Mouse (Mus musculus) erythroid progenitor cell, adult 5-6 weeks (primary cell): ENCODE results near the gene Eif2ak4. TPM values are rescaled to one million over a fixed set of nuclear protein-coding genes. Genes with fewer than 3 reads are reported as not detected.

Experiments
- ATAC-seq: replicated peaks from 2 replicates; pipeline ENCODE4 v1.8.0; 2016; ENCODE audit warnings: moderate number of reproducible peaks, mild to moderate bottlenecking, moderate TSS enrichment, inconsistent platforms; ENCODE audit not compliant: poor library complexity, low FRiP score, severe bottlenecking
- total RNA-seq, 2 experiments: library from RNA; stranded (forward) in 1 of 2; stranded (reverse) in 1 of 2; fragments of 150-400 nt in 1 of 2; fragments of 186-747, 209-891 nt in 1 of 2; gene quantifications; 2 replicates each; pipeline versions ENCODE4 v1.2.3 to v1.2.4; 2015 to 2017; ENCODE audit warnings: low replicate concordance in 2 of 2

Eif2ak4 gene
- total RNA-seq (2015; ENCODE audit: low replicate concordance) (3.2 and 3.4 TPM in 2 replicates), total RNA-seq (2017; ENCODE audit: low replicate concordance) (4.6 and 12.7 TPM in 2 replicates)

DNA sequence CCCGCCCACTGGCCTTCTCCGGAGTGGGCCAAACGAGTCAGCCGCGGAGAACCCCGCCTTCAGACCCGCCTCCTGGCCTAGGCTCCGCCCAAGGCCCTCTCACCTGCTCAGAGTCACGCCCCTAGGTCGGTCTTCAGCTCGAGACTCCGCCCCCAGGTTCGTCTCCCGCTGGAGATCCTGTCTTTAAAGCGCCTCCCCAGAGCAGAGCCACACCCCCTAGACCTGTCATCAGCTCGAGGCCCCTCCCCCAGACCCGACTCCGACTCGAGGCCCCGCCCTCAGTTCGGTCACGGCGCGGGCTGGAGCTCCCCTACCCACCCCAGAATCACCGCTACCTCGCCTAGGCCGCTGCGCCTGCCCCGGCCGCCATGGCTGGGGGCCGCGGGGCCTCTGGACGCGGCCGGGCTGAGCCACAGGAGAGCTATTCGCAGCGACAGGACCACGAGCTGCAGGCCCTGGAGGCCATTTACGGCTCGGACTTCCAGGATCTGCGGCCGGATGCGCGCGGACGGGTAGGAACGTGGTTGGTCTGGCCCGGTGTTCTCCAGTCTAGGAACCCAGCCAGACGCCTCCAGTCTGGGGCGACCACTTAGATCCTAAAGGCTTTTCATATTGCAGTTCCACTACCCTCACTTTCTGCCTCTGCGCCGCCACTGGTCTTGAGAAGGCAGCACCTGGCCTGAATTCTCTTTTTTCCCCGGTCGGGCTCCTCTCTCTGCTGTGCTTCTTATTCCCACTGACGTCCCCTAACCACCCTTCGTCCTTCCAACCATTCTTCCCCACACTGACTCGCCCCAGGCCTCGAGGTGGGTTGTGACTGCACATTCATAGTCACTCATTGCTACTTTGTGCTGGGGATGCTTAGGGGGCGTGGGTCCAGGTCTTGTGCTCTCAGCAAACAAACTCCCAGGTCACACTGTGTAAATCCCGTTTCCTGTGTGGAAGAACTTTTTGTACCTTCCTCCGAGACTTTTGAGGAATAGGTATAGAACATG lies at the start of gene Eif2ak4:
Eif2ak4 (plus strand) TSS at position 278 of the 995 bp plus-strand sequence.
- ATAC-seq, result peak; percentile 97

DNA sequence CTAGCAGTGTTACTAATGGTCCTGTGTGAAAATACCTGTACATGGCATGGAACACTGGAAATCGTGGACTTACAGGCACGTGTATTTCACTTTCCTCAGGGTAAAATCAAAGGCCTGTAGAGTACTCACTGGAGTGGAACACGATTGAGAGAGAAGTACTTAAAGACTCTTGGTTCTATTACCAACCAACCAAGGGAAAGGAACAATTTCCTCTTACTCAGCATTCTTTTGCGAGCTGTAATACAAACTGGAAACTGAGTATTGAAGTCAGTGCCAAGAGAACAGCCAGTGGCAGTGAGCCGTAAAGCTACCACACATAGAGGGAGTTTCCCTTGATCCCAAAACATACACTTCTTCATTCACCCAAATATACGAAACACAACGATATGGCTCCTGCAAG lies 47.1 kb upstream of the Eif2ak4 start:
- no peak for ATAC-seq

DNA sequence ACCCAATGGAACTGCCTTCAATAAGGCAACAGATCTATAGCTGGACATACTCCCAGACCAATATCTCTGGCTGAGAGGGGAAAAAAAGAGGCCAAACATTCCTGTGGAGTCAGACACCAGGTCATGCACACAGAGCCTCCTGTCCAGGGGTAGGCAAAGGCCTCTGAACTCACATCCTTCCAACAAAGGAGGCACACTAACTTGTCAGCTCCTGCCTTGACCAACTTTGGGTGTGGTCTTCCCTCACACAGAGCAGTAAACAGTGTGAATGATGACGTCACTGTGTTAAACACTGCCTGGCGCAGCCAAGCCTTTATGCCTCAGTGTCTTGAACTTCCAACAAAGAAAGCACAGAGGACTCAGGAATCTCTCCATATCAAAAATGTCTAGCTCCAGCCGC lies 44.5 kb upstream of the Eif2ak4 start:
- no peak for ATAC-seq

DNA sequence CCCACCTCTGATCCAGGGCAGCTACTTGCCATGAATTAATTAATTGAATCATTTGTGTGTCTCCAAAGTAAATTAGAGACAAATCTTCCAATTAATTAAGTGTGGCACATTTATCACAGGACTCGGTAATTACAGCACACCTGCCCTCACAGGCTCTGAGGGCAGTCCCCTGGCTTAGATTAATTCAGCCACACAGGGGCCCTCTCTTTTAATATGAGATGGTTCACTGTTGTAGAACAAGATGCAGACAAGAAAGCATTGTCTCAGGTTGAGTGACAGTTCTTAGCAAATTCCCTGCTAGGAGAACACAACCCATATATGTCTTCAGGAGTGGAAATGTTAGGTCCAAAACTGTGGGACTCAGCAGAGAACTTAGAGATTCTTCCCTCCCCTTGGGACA lies 42.9 kb upstream of the Eif2ak4 start:
- no peak for ATAC-seq

DNA sequence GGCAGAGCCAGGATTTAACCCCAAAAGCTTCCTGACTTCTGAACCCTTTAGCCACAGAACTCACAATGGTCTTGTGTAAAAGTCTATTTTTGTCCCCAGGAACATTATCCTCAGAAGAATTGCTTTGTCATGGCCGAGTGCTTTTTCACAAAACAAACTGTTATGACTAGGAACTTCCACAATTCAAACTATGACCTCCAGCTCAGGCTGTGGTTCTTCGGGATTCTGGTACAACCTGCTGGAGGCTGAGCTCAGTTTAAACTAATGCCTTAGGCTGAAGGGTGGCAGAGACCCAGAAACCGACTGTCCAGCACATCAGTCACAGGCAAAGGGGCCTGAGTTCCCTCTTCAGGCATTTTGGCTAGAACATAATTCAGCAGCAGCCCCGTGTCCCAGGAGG lies 34.9 kb upstream of the Eif2ak4 start:
- ATAC-seq, result no peak

DNA sequence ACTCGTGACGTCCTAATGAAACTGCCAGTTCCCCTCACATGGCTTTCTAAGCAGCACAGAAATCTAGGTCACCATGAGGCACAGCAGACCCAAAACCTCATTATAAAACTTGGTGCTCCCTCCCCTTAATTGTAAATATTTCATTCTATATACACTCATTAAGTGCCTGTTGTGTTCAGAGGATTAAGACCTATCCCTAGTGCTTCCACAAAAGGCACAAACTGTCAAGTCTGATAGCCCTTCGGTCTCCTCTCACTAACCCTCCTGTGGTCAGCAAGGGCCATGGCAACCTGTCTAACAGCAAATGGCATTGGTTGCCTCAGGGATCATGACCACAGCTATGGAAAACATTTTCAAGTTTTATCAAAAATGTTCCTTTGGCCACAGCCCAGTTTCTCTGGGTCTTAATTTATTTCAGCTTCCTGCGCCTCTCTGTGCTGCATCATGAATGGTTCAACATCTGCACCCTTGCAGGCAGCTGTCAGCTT lies 34.5 kb upstream of the Eif2ak4 start:
- no peak for ATAC-seq

DNA sequence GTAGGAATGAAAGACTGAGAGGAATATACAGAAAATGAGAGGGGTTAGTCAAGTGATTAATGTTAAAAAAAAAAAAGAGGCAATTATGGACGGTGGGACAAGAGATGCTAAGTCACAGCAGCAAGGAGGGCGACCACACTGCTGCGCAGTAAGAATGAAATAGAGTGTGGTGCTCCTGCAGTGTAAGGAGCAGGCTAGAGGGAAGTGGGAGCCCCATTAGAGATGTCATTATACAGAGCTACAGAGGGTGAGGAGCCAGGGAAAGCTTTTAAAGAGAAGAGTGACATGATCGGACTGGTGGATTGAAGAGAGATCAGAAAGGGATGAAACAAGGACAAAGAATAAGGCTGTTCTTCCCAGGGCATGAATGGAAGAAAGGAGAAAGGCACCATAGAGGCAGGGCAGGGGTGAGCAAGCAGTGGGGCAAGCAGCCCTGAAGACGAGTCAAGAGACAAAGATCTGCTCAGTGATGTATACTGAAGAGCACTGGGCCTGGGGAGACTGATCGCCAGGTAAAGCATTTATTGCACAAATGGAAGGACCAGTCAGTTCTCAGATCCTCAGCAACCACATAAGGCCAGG lies 33.2 kb upstream of the Eif2ak4 start:
- ATAC-seq, result no peak

DNA sequence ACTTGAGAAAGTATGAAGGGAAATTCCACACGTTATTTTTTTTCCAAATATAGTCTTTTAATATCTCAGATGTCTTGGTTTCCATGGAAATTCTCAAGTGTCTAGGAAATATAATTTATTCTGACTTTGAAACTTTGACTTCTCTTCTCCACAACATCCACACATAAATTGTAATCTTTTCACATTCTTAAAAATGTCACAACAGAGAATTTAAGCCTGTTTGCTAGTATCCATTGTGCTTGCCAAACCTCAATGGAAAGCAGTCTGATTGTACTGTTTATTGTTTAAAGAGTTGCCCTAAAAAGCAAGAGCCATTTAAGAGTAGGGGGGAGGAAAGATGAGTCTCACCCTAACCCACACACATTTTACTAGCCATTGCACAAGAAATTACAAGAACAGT lies 16.6 kb upstream of the Eif2ak4 start:
- no peak for ATAC-seq

DNA sequence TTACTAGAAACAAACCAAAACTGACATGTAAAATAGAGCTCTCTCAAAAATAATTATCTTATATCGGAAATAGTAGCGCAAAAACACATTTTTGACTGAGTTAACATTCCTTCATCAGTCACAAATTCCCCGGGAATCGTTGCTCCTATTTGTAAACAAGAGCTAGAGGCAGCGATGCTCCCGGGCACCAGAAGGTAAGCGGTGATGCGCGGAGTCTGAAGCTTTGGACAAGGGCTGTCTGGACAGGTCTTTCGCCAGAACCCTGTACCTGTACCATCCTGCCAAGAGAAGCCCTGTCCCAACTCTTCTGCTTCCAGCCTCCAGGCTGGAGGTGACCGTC lies 15.9 kb upstream of the Eif2ak4 start:
- no peak for ATAC-seq

DNA sequence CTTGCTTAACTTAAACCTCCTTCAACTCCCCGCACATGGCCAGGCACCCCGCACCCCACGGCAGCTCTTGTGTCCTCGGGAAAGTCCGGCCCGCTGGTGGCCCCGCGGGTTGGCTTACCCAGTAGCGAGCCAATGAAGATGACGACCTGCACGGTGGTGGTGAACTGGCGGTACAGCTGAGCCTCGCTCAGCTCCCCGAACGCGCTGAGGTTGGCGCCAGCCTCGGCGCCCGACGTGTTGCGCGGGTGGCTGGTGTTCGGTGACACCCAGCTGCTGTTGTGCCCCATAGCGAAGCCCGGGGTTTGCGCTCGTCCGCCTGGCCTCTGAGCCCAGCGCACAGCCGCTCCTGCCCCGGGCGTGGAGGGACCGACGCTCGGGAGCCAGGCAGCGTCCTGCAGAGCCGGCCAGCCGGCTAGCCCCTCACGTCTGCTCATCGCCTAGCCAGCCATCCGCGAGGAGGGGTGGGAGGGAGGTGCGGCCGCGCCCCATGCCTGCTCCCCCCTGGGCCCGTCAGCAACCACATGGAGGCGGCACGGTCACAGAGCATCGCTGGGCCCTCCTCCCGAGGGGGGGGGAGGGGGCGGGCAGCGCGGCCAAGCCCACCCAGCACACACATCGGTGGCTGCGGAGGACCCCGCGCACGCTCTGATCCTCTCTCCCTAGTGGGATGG lies 15.4 kb upstream of the Eif2ak4 start, which contains the start of gene Gpr176:
Gpr176 (minus strand) TSS at position 519 of the 671 bp plus-strand sequence.
- no peak for ATAC-seq

DNA sequence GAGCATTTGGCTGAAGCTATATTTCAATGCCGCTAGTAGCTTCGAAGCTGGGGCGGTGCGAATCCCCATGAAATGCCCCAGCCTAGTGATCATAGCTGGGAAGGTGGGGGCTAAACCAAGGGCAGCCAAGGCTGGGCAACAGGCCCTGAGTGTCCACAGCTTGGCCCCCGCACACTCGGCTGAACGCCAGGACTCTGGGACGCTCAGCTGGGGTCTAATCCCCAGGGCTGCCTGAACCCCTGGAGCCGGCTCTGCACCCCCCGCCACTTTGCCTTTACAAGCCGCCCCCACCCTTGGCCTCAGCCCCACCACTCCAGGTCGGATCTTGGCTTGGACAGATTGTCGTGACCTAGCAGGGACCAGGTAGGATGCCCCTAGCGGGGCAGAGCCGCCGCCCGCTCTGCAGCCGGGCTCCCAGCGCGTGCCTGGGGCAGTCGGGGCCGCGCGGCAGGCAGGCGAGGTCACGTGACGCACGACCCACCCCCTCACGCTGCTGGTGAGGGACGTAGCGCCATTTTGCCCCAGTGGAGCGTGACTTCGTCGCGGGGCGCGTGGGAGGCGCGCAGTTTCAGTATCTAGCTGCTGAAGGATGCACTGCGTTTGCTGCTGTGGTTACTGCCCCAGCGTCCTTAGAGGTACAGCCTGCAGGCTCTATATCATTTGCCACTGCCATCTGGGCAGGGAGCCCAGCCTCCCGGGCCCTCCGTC lies 14.7 kb upstream of the Eif2ak4 start:
- ATAC-seq, result no peak

DNA sequence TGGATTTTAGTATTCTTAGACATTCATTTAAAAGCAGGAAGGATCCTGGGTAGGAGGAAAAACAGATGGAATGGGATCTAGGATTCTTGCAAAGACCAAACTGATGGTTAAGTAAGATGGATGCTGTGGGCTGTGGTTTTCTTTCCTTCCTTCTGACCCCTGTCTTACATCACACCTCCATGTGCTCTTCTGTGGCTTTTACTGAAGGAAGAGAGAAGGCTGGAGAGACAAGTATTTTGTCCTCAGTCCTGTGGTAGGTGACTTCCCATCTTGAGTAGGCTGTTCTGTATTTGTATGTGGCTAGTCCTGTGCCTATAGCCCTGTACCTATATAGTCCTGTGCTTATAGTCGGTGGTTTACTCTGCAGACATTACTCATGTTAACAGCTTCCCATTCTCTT lies 12.9 kb upstream of the Eif2ak4 start:
- ATAC-seq, result no peak

DNA sequence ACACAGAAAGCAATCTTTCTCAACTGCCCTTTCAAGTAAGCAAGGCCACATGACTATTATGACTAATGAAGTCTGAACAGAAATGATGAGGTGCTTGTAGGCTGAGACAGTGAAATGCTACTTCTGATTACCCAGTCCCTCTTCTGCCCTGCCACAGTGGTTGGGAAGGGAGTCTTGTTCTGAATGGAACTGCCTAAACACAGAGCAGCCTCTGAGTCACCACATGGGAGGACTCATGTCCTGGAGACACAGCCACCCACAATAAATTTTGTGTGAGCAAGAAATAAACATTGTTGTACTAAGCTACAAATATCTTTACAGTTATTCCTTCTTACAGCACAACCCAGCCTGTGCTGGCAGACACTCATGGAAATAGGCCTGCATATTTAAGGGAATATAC lies 12.5 kb upstream of the Eif2ak4 start:
- no peak for ATAC-seq

DNA sequence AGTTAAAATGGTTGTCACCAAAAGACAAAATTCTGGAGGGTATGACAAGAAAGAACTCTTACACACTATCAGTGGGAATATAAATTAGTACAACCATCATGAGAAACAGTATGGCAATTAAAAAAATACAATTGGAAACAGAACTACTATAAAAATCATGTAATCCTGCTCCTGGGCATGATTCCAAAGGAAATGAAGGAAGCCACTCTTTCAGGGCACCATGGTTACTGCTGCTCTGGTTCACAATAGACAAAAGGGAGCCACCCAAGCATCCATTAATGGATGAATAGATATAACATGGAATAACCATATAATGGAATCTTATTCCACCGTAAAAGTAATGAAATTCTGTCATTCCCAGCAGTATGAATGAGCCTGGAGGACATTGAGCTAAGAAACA lies 8.7 kb upstream of the Eif2ak4 start:
- no peak for ATAC-seq

DNA sequence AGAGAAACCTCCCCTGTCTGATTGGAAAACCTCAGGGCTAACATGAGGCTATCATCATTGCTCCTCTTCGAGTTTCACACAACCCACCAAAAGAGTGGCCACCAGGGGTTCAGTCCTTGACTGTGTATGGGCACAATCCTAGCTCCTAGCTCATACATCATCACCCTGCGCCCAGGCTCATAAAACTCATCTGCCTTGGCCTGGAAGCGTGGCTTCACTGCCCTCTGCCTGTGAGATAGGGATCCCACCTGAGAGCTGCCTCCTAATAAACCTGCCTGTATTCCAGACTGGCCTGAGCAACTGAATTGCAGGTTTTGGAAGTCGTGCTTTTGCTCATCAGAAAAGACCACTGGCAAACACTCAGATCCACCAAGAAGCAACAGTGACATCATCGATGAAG lies 5.0 kb upstream of the Eif2ak4 start:
- no peak for ATAC-seq

DNA sequence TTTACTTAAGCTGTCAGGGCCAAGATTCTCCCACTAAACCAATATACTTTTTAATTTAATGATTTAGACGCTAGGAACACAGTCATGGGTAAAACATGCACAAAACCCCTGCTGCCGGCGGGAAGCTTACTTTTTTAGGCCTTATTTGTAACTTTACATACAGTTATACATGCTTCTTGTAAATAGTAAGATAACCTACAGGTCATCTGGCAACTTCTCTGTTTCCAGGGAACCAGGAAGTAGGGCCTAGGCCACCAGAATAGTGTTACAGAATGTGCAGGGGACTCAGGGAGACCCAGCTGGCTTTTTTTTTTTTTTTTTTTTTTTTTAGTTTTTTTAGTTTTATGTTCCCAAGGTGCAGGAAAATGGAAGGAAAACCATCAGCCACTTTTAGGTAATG lies 1.2 kb downstream of the Eif2ak4 start:
- ATAC-seq, result no peak

DNA sequence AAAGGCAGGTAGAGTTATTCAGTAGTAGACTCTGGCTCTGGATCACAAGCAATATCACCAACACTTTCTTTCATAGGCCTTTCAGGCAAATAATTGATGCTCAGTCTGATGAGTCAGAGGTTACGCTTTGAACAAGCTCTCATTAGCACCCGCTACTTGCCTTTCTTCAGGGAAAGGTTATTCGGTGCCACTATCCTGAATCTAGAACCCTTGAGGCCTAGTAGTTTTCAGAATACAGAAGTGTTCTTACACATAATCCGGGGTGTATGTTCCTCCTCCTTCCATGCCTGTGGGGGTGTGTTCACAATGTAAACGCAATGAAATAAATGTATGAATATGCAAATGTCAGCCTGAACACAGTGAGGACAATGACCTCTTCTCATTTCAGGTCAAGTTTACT lies 1.7 kb downstream of the Eif2ak4 start:
- ATAC-seq, result no peak

DNA sequence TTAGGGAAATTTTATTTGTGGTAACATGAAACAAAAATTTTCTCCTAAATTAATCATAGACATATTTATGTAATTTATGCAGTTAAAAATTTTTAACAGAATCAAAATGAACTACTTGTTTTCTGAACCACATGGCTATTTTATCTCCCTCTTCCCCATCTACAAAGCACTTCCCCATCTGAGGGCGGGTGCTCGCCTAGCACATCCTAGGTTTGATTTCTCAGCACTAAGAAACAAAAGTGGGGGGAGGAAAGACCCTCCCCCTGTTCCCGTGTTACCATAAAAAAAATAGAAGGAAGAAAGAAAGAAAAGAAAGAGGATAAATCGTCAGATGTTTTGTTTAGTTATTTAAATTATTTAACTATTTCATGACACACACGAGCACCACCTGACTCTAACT lies 2.8 kb downstream of the Eif2ak4 start:
- no peak for ATAC-seq

DNA sequence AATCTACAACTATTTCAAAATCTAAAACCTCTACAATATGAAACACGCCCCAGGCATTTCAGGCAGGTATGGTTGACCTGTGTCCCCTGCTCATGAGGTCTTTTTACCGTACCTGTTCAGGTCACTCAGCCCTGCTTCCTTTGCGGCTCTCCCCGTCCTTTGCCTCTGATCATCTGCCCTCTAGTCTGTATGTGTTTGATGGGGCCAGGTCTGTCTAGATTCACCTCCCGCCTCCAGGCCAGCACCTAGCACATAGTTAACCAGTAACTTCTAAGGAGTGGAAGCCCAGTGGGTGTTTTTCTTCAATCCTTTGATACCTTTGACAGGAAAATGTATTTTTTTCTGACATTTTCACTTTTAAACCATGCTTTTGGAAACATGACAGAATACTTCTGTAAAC lies 11.3 kb downstream of the Eif2ak4 start:
- ATAC-seq, result no peak
